Mouse (Mus musculus): ENCODE measurements around the gene Actg1. TPM values are rescaled to one million over a fixed set of nuclear protein-coding genes. Genes with fewer than 3 reads are reported as not detected.

Actg1 gene
- polyA plus RNA-seq, 1 experiment from 2014 or later = 3,231 TPM

DNA sequence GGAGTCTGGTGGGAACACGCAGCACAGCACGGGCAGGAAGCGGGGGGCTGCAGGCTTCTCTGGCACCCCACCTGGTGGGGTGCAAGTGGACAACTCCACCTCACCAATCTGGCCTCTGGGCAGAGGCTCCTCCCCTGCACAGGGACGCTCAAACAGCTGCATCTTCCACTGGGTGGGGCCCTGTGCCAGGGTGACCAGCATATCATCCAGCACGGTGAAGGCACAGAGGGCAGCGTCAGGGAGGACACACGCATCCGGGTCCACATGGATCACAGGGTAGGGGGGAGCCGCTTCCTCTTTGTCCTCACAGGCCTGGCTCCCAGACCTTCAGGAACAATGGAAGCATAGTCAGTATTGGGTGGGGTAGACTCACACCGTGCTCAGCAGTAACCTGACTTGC is 29.0 kb upstream of the Actg1 start:
- Histone ChIP-seq H3K27me3 (no peaks in the 10 kb centered on the region), H3K27ac (replicated peaks) (no peak overlapping the region), H3K9ac (replicated peaks) (peak overlapping the region; percentile 84; the same call in 1 of the 2 replicates), H3K9me3 (no peaks in the 10 kb centered on the region), H3K4me2 (replicated peaks) (peak overlapping the region; percentile 98), H3K4me1 (peaks cover 25% of the 10 kb centered on the region), H3K36me3 (peaks cover 73% of the 10 kb centered on the region), H3K4me3 (peak overlapping the region; percentile 74)
- ATAC-seq (ENCODE audit: low FRiP score, low read depth) = no peak
- WGBS = 82% methylated on average over 10 of the region's 10 CpGs

GRCm38 (mm10) chr11:120376302-120377160 is 28.2 kb upstream of the Actg1 start:
- WGBS = 89% methylated on average over 17 of the region's 17 CpGs
- Histone ChIP-seq H3K9me3 (no peaks in the 10 kb centered on the region), H3K4me1 (peaks cover 25% of the 10 kb centered on the region), H3K4me2 (replicated peaks) (peak overlapping the region; percentile 98; the same call in 1 of the 2 replicates), H3K27me3 (no peaks in the 10 kb centered on the region), H3K27ac (replicated peaks) (no peak overlapping the region), H3K4me3 (no peak overlapping the region), H3K9ac (replicated peaks) (no peak overlapping the region), H3K36me3 (peaks cover 73% of the 10 kb centered on the region)
- no peak for ATAC-seq (ENCODE audit: low FRiP score, low read depth)

GRCm38 (mm10) chr11:120375324-120375723 is 27.0 kb upstream of the Actg1 start:
- no peaks in the 10 kb centered on the region for H3K27me3 ChIP-seq
- H3K36me3 ChIP-seq = peaks cover 71% of the 10 kb centered on the region
- no peak overlapping the region for H3K4me3 ChIP-seq
- H3K4me2 ChIP-seq (replicated peaks) = no peak overlapping the region
- H3K27ac ChIP-seq (replicated peaks) = no peak overlapping the region
- no peak for ATAC-seq (ENCODE audit: low FRiP score, low read depth)
- H3K9ac ChIP-seq (replicated peaks) = no peak overlapping the region
- peaks cover 25% of the 10 kb centered on the region for H3K4me1 ChIP-seq
- no peaks in the 10 kb centered on the region for H3K9me3 ChIP-seq
- WGBS = 95% methylated on average over 10 of the region's 10 CpGs

DNA sequence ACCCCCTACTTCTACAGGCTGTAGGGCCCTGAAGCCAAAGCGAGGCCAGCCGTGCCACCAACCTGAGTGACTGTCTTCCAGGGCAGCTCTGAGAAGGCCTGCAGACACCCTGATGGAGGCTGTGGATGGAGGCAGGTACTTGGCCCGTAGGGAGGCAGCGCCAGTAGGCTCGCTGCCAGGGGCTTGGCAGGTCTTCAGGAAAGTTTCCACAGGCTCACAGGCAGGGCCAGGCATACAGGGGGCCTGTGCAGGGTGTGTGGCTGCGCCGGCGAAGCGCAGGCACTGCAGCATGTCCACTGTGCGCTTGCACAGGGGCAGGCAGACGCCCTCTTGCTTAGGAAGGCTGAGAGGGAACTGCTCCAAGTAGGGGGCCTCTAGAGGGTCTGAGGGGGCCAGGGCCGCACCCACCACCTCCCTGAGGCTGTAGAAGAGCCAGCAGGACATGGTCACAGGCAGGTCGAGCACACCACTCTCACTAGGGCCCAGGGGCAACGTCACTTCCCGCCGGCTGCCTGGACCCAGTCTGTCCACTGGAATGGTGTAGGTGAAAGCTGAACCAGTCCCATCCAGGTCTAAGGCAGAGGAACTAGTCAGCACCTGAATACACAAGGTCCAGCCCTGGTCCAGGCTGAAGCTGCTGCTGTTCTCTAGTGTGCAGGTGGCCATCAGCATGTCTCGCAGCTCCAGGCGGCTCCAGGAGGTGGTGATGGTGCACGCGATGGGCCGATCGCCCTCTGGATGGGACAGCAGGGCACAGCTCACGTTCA is 25.7 kb upstream of the Actg1 start:
- H3K36me3 ChIP-seq = peaks cover 78% of the 10 kb centered on the region
- H3K9ac ChIP-seq (replicated peaks) = no peak overlapping the region
- WGBS = 94% methylated on average over 23 of the region's 23 CpGs

DNA sequence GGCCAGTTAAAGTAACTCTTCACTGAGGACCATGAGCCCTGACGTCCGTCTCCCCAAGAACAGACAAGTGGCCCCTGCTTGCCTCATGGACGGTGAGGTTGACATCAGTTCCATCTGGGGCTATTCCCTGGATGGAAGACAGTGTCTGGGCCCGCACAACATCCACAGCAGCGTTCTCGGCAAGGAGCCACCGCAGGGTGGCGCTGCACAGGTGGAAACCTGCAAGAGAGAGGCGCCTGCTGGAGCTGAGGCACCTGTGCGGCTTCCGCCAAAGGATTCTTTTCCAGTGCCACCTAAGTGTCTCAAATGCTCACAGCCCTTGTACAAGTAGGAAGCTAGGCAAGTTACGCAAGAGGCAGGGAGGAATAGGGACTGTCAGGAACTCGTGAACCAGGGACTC is 24.7 kb upstream of the Actg1 start:
- H3K36me3 ChIP-seq = peaks cover 81% of the 10 kb centered on the region
- no peak overlapping the region for H3K4me3 ChIP-seq
- H3K9ac ChIP-seq (replicated peaks) = no peak overlapping the region
- H3K4me2 ChIP-seq (replicated peaks) = no peak overlapping the region
- H3K4me1 ChIP-seq = peaks cover 19% of the 10 kb centered on the region
- H3K27ac ChIP-seq (replicated peaks) = no peak overlapping the region
- WGBS = 62% methylated on average over 13 of the region's 13 CpGs
- ATAC-seq (ENCODE audit: low FRiP score, low read depth) = no peak
- H3K27me3 ChIP-seq = no peaks in the 10 kb centered on the region
- H3K9me3 ChIP-seq = no peaks in the 10 kb centered on the region

More for the DNA sequence above, 25.7 kb upstream of the Actg1 start:
- Histone ChIP-seq H3K4me2 (replicated peaks) (no peak overlapping the region), H3K9me3 (no peaks in the 10 kb centered on the region), H3K4me1 (peaks cover 24% of the 10 kb centered on the region), H3K27ac (replicated peaks) (no peak overlapping the region), H3K4me3 (no peak overlapping the region), H3K27me3 (no peaks in the 10 kb centered on the region)
- ATAC-seq (ENCODE audit: low FRiP score, low read depth) = no peak

DNA sequence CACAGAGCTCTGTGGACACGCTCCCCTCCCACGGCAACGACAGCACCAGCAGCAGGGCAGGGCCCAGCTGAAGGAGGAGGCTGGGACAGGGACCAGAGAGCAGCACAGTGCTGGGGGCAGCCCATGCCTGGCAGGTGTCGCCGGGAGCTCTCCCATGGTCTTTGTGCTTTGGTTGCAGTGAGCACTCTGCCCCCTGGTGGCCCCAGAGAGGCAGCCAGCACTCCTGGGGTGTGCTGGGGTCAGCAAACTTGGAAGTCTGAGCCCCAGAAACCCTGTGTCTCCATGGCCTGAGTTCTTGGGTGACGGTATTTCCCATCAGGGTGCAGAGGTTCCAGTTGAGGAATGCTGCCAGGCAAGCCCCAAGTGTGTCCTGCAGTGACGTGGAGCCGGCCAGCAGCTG is 21.3 kb upstream of the Actg1 start:
- Histone ChIP-seq H3K9ac (replicated peaks) (0 out of 2 replicates have a peak overlapping the region, but pooled peaks have one; percentile 20), H3K27ac (replicated peaks) (no peak overlapping the region; the same call in 1 of the 2 replicates), H3K4me3 (no peak overlapping the region), H3K36me3 (peaks cover 56% of the 10 kb centered on the region), H3K4me2 (replicated peaks) (no peak overlapping the region), H3K27me3 (no peaks in the 10 kb centered on the region), H3K4me1 (peaks cover 15% of the 10 kb centered on the region), H3K9me3 (no peaks in the 10 kb centered on the region)
- WGBS = 34% methylated on average over 8 of the region's 8 CpGs
- peak; percentile 78 for ATAC-seq (ENCODE audit: low FRiP score, low read depth)

GRCm38 (mm10) chr11:120366443-120367027 is 18.2 kb upstream of the Actg1 start:
- Histone ChIP-seq H3K4me3 (no peak overlapping the region), H3K9me3 (no peaks in the 10 kb centered on the region), H3K27ac (replicated peaks) (peak overlapping the region; percentile 15; the same call in 1 of the 2 replicates), H3K27me3 (no peaks in the 10 kb centered on the region; the same call in 1 of the 2 replicates), H3K4me1 (peaks cover 15% of the 10 kb centered on the region), H3K36me3 (peaks cover 24% of the 10 kb centered on the region), H3K9ac (replicated peaks) (no peak overlapping the region), H3K4me2 (replicated peaks) (0 out of 2 replicates have a peak overlapping the region, but pooled peaks have one; percentile 5)
- ATAC-seq (ENCODE audit: low FRiP score, low read depth) = no peak
- WGBS = 29% methylated on average over 7 of the region's 7 CpGs

DNA sequence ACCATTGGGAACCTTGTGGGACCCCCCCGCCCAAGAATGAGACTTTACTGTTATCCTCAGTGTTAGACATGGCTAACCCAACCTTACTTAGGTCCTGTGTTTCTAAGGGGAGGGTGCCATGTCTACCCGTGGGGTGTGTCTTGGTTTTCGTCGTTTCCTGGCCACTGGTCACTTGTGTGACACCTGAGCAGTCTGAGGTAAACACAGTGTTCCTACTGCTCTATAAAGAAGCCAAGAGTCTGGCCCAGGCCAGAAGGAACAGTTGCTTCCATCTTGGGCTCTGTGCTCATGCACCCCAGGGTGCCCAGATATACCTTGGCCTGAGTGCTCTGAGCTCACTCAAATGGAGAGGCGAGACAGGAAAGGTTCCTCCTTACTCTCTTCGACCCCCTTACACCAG is 14.5 kb upstream of the Actg1 start:
- Histone ChIP-seq H3K4me1 (peaks cover 27% of the 10 kb centered on the region), H3K27ac (replicated peaks) (no peak overlapping the region)

GRCm38 (mm10) chr11:120361295-120361694 is 13.0 kb upstream of the Actg1 start, which contains the start of gene Fscn2:
Gene Fscn2, plus strand, starts transcription at chr11:120361534.
- Histone ChIP-seq H3K9ac (replicated peaks) (no peak within 1 kb of the TSS), H3K36me3 (no peaks in the 10 kb centered on the region), H3K4me3 (no peak within 1 kb of the TSS), H3K4me2 (replicated peaks) (no peak within 1 kb of the TSS), H3K27ac (replicated peaks) (no peak within 1 kb of the TSS), H3K4me1 (peaks cover 29% of the 10 kb centered on the region), H3K9me3 (no peaks in the 10 kb centered on the region), H3K27me3 (no peaks in the 10 kb centered on the region; the same call in 1 of the 2 replicates)
- no peak for ATAC-seq (ENCODE audit: low FRiP score, low read depth)
- 64% methylated on average over 10 of the region's 10 CpGs for WGBS

More for the DNA sequence above, 14.5 kb upstream of the Actg1 start:
- no peaks in the 10 kb centered on the region for H3K36me3 ChIP-seq
- H3K27me3 ChIP-seq = no peaks in the 10 kb centered on the region; the same call in 1 of the 2 replicates
- no peak overlapping the region for H3K4me3 ChIP-seq
- no peak overlapping the region for H3K4me2 ChIP-seq (replicated peaks)
- H3K9ac ChIP-seq (replicated peaks) = no peak overlapping the region
- ATAC-seq (ENCODE audit: low FRiP score, low read depth) = no peak
- WGBS = 95% methylated on average over 6 of the region's 6 CpGs
- no peaks in the 10 kb centered on the region for H3K9me3 ChIP-seq

GRCm38 (mm10) chr11:120360755-120361154 is 12.4 kb upstream of the Actg1 start:
- Histone ChIP-seq H3K27ac (replicated peaks) (no peak overlapping the region), H3K4me3 (no peak overlapping the region)

GRCm38 (mm10) chr11:120360062-120360461 is 11.7 kb upstream of the Actg1 start:
- ATAC-seq (ENCODE audit: low FRiP score, low read depth) = no peak
- H3K4me1 ChIP-seq = peaks cover 25% of the 10 kb centered on the region
- H3K27ac ChIP-seq (replicated peaks) = no peak overlapping the region

More at GRCm38 (mm10) chr11:120360755-120361154, 12.4 kb upstream of the Actg1 start:
- H3K4me2 ChIP-seq (replicated peaks) = no peak overlapping the region
- peaks cover 25% of the 10 kb centered on the region for H3K4me1 ChIP-seq
- no peaks in the 10 kb centered on the region; the same call in 1 of the 2 replicates for H3K27me3 ChIP-seq
- H3K36me3 ChIP-seq = no peaks in the 10 kb centered on the region
- H3K9me3 ChIP-seq = no peaks in the 10 kb centered on the region
- 76% methylated on average over 5 of the region's 5 CpGs for WGBS
- no peak for ATAC-seq (ENCODE audit: low FRiP score, low read depth)
- no peak overlapping the region for H3K9ac ChIP-seq (replicated peaks)

More at GRCm38 (mm10) chr11:120360062-120360461, 11.7 kb upstream of the Actg1 start:
- Histone ChIP-seq H3K9me3 (no peaks in the 10 kb centered on the region), H3K27me3 (no peaks in the 10 kb centered on the region; the same call in 1 of the 2 replicates), H3K36me3 (no peaks in the 10 kb centered on the region), H3K4me2 (replicated peaks) (no peak overlapping the region), H3K4me3 (no peak overlapping the region), H3K9ac (replicated peaks) (peak overlapping the region; percentile 8; the same call in 1 of the 2 replicates)
- WGBS = 72% methylated on average over 8 of the region's 8 CpGs
